Mouse (Mus musculus): Measurements from ENCODE around the gene Pear1. TPM values are rescaled to one million over a fixed set of nuclear protein-coding genes. Genes with fewer than 3 reads are reported as not detected.
"Not testable (repeated sequence)": the region's sequence is repeated elsewhere in the genome, so short reads cannot be mapped to it uniquely, and the experiment has no call there.

Pear1 gene
- 19.4 and 21.5 TPM in 2 replicates for polyA plus RNA-seq (2015; fragmentation: Nextera tagmentation; extraction: Ambion mirVana)

- WGBS, result 77% methylated on average over 1 of the region's 1 CpGs
- ATAC-seq (replicated peaks; ENCODE audit: extremely low read depth, insufficient read depth, low FRiP score), result not testable (repeated sequence)
These were observed at the start of gene Pear1 for GRCm38 (mm10) chr3:87824206-87824605. Gene Pear1 (minus strand): TSS chr3:87824306.

DNA sequence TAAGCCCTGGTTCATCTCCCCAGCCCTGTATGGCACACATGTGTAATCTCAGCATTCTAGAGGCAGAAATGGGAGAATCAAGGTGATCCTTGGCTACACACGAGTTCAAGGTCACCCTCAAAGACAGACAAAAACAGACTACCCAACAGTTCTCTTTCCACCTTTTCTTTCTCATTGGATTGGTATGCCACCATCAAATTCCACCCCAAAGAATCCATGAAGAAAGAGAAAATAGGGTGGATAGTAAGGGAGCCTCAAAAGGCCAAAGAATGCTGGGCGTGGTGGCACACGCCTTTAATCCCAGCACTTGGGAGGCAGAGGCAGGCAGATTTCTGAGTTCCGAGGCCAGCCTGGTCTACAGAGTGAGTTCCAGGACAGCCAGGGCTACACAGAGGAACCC, 40.0 kb upstream of the Pear1 start:
- not testable (repeated sequence) for H3K9me3 ChIP-seq (replicated peaks; ENCODE audit: control insufficient read depth, low read length); H3K9ac ChIP-seq (ENCODE audit: low read length); H3K4me3 ChIP-seq (ENCODE audit: low read length); H3K4me2 ChIP-seq (ENCODE audit: low read depth, low read length); H3K27ac ChIP-seq (ENCODE audit: low read length); H3K4me1 ChIP-seq (ENCODE audit: control insufficient read depth, insufficient read depth, low read length); H3K27me3 ChIP-seq (ENCODE audit: control insufficient read depth, insufficient read depth, low read length); ATAC-seq (replicated peaks; ENCODE audit: extremely low read depth, insufficient read depth, low FRiP score)
- WGBS, result 88% methylated on average over 4 of the region's 4 CpGs
- H3K36me3 ChIP-seq (ENCODE audit: control insufficient read depth, insufficient read depth), result peaks cover 50% of the 10 kb centered on the region

More at GRCm38 (mm10) chr3:87824206-87824605, at the start of gene Pear1:
- not testable (repeated sequence) for H3K36me3 ChIP-seq (ENCODE audit: control insufficient read depth, insufficient read depth); H3K27ac ChIP-seq (ENCODE audit: low read length); H3K4me1 ChIP-seq (ENCODE audit: control insufficient read depth, insufficient read depth, low read length); H3K27me3 ChIP-seq (ENCODE audit: control insufficient read depth, insufficient read depth, low read length); H3K9ac ChIP-seq (ENCODE audit: low read length); H3K4me3 ChIP-seq (ENCODE audit: low read length); H3K4me2 ChIP-seq (ENCODE audit: low read depth, low read length); H3K9me3 ChIP-seq (replicated peaks; ENCODE audit: control insufficient read depth, low read length)

- no peaks in the 10 kb centered on the region for H3K4me1 ChIP-seq (ENCODE audit: control insufficient read depth, insufficient read depth, low read length)
- H3K9ac ChIP-seq (ENCODE audit: low read length), result no peak overlapping the region
- H3K4me2 ChIP-seq (ENCODE audit: low read depth, low read length), result no peak overlapping the region
- H3K27ac ChIP-seq (ENCODE audit: low read length), result no peak overlapping the region
- 22% methylated on average over 3 of the region's 3 CpGs for WGBS
- ATAC-seq (replicated peaks; ENCODE audit: extremely low read depth, insufficient read depth, low FRiP score), result no peak; the same call in 1 of the 2 replicates
- H3K36me3 ChIP-seq (ENCODE audit: control insufficient read depth, insufficient read depth), result peaks cover 44% of the 10 kb centered on the region
- H3K9me3 ChIP-seq (replicated peaks; ENCODE audit: control insufficient read depth, low read length), result no peaks in the 10 kb centered on the region
- H3K27me3 ChIP-seq (ENCODE audit: control insufficient read depth, insufficient read depth, low read length), result no peaks in the 10 kb centered on the region
- H3K4me3 ChIP-seq (ENCODE audit: low read length), result no peak overlapping the region
These were observed 35.7 kb upstream of the Pear1 start for GRCm38 (mm10) chr3:87859813-87860212.

GRCm38 (mm10) chr3:87857666-87858065, 33.6 kb upstream of the Pear1 start:
- Histone ChIP-seq H3K4me3 (ENCODE audit: low read length) (no peak overlapping the region), H3K27me3 (ENCODE audit: control insufficient read depth, insufficient read depth, low read length) (no peaks in the 10 kb centered on the region), H3K9me3 (replicated peaks; ENCODE audit: control insufficient read depth, low read length) (no peaks in the 10 kb centered on the region), H3K9ac (ENCODE audit: low read length) (no peak overlapping the region), H3K27ac (ENCODE audit: low read length) (no peak overlapping the region), H3K36me3 (ENCODE audit: control insufficient read depth, insufficient read depth) (peaks cover 29% of the 10 kb centered on the region), H3K4me1 (ENCODE audit: control insufficient read depth, insufficient read depth, low read length) (no peaks in the 10 kb centered on the region), H3K4me2 (ENCODE audit: low read depth, low read length) (no peak overlapping the region)
- no peak for ATAC-seq (replicated peaks; ENCODE audit: extremely low read depth, insufficient read depth, low FRiP score)
- 84% methylated on average over 8 of the region's 8 CpGs for WGBS

GRCm38 (mm10) chr3:87855936-87856335, 31.8 kb upstream of the Pear1 start:
- H3K4me3 ChIP-seq (ENCODE audit: low read length), result no peak overlapping the region
- no peaks in the 10 kb centered on the region for H3K27me3 ChIP-seq (ENCODE audit: control insufficient read depth, insufficient read depth, low read length)
- no peaks in the 10 kb centered on the region for H3K9me3 ChIP-seq (replicated peaks; ENCODE audit: control insufficient read depth, low read length)
- no peaks in the 10 kb centered on the region for H3K4me1 ChIP-seq (ENCODE audit: control insufficient read depth, insufficient read depth, low read length)
- no peak overlapping the region for H3K4me2 ChIP-seq (ENCODE audit: low read depth, low read length)
- 73% methylated on average over 8 of the region's 8 CpGs for WGBS
- H3K27ac ChIP-seq (ENCODE audit: low read length), result no peak overlapping the region
- peaks cover 22% of the 10 kb centered on the region for H3K36me3 ChIP-seq (ENCODE audit: control insufficient read depth, insufficient read depth)
- no peak for ATAC-seq (replicated peaks; ENCODE audit: extremely low read depth, insufficient read depth, low FRiP score)
- no peak overlapping the region for H3K9ac ChIP-seq (ENCODE audit: low read length)

GRCm38 (mm10) chr3:87854795-87855568, 30.9 kb upstream of the Pear1 start:
- no peaks in the 10 kb centered on the region for H3K9me3 ChIP-seq (replicated peaks; ENCODE audit: control insufficient read depth, low read length)
- peaks cover 22% of the 10 kb centered on the region for H3K36me3 ChIP-seq (ENCODE audit: control insufficient read depth, insufficient read depth)
- H3K9ac ChIP-seq (ENCODE audit: low read length), result no peak overlapping the region
- peak overlapping the region; percentile 15; the same call in 1 of the 2 replicates for H3K27ac ChIP-seq (ENCODE audit: low read length)
- H3K4me1 ChIP-seq (ENCODE audit: control insufficient read depth, insufficient read depth, low read length), result no peaks in the 10 kb centered on the region
- WGBS, result 56% methylated on average over 7 of the region's 7 CpGs
- no peaks in the 10 kb centered on the region for H3K27me3 ChIP-seq (ENCODE audit: control insufficient read depth, insufficient read depth, low read length)
- no peak for ATAC-seq (replicated peaks; ENCODE audit: extremely low read depth, insufficient read depth, low FRiP score)
- H3K4me3 ChIP-seq (ENCODE audit: low read length), result no peak overlapping the region
- no peak overlapping the region for H3K4me2 ChIP-seq (ENCODE audit: low read depth, low read length)

DNA sequence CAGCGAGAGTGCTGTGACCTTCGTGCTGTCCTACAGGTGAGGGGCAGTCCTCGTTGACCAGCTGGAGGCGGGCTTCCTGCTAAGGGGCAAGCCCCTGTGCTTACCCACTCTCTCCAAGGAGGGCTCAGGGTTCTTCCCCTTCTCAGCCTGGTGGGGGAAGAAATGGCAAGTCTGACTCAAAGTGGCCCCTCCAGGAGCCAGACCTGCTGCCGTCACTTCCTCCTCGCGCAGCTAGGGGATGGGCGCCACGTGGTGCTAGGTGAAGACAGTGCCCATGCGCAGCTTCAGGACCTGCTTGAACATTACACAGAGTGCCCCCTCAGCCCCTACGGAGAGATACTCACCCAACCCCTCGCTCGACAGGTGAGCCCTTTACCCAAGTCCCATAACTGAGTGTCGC, 25.0 kb upstream of the Pear1 start:
- no peak for ATAC-seq (replicated peaks; ENCODE audit: extremely low read depth, insufficient read depth, low FRiP score)
- H3K4me1 ChIP-seq (ENCODE audit: control insufficient read depth, insufficient read depth, low read length), result 0 out of 2 replicates have a peak, but pooled peaks cover 3% of the 10 kb centered on the region

GRCm38 (mm10) chr3:87847680-87848079, 23.6 kb upstream of the Pear1 start:
- 61% methylated on average over 5 of the region's 5 CpGs for WGBS
- no peak overlapping the region; the same call in 1 of the 2 replicates for H3K4me3 ChIP-seq (ENCODE audit: low read length)
- H3K27ac ChIP-seq (ENCODE audit: low read length), result peak overlapping the region; percentile 19; the same call in 1 of the 2 replicates
- no peak for ATAC-seq (replicated peaks; ENCODE audit: extremely low read depth, insufficient read depth, low FRiP score)
- H3K9me3 ChIP-seq (replicated peaks; ENCODE audit: control insufficient read depth, low read length), result no peaks in the 10 kb centered on the region
- 0 out of 2 replicates have a peak, but pooled peaks cover 3% of the 10 kb centered on the region for H3K4me1 ChIP-seq (ENCODE audit: control insufficient read depth, insufficient read depth, low read length)
- no peaks in the 10 kb centered on the region for H3K27me3 ChIP-seq (ENCODE audit: control insufficient read depth, insufficient read depth, low read length)
- no peaks in the 10 kb centered on the region for H3K36me3 ChIP-seq (ENCODE audit: control insufficient read depth, insufficient read depth)
- H3K4me2 ChIP-seq (ENCODE audit: low read depth, low read length), result peak overlapping the region; percentile 10
- no peak overlapping the region for H3K9ac ChIP-seq (ENCODE audit: low read length)

More for the DNA sequence above, 25.0 kb upstream of the Pear1 start:
- no peaks in the 10 kb centered on the region for H3K9me3 ChIP-seq (replicated peaks; ENCODE audit: control insufficient read depth, low read length)
- H3K4me3 ChIP-seq (ENCODE audit: low read length), result no peak overlapping the region
- H3K9ac ChIP-seq (ENCODE audit: low read length), result no peak overlapping the region
- H3K4me2 ChIP-seq (ENCODE audit: low read depth, low read length), result no peak overlapping the region
- H3K27me3 ChIP-seq (ENCODE audit: control insufficient read depth, insufficient read depth, low read length), result no peaks in the 10 kb centered on the region
- H3K36me3 ChIP-seq (ENCODE audit: control insufficient read depth, insufficient read depth), result no peaks in the 10 kb centered on the region
- no peak overlapping the region for H3K27ac ChIP-seq (ENCODE audit: low read length)
- WGBS, result 73% methylated on average over 14 of the region's 14 CpGs

DNA sequence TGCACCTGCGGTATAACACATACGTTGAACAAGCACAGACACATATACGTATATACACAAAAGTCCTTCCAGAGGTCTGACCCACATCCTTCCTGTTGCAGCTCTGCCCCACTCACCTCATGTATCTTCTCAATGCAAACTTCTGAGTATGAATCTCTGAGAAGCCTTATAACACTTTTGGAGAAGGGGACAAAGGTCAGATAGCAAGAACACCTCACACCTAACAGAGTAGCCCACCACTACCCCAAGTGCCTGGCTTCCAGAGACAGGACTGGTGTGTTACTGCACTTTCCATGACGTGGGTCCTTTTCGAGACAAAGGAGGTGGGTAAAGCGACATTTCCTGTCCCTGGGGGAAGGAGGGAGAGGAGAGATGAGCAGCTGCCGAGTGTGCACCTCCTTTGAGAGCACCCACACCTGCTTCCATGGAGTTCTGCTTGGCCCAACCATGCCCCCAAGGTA, 22.6 kb upstream of the Pear1 start, which contains the start of gene Sh2d2a:
Gene Sh2d2a (plus strand): TSS at position 106 of the 461 bp plus-strand sequence.
- Histone ChIP-seq H3K27me3 (ENCODE audit: control insufficient read depth, insufficient read depth, low read length) (no peaks in the 10 kb centered on the region), H3K4me3 (ENCODE audit: low read length) (peak within 1 kb of the TSS; percentile 29), H3K9me3 (replicated peaks; ENCODE audit: control insufficient read depth, low read length) (no peaks in the 10 kb centered on the region), H3K4me2 (ENCODE audit: low read depth, low read length) (peak within 1 kb of the TSS; percentile 10), H3K9ac (ENCODE audit: low read length) (peak within 1 kb of the TSS; percentile 5; the same call in 1 of the 2 replicates), H3K4me1 (ENCODE audit: control insufficient read depth, insufficient read depth, low read length) (0 out of 2 replicates have a peak, but pooled peaks cover 3% of the 10 kb centered on the region), H3K27ac (ENCODE audit: low read length) (peak within 1 kb of the TSS; percentile 60; the same call in 1 of the 2 replicates), H3K36me3 (ENCODE audit: control insufficient read depth, insufficient read depth) (no peaks in the 10 kb centered on the region)
- WGBS, result 61% methylated on average over 7 of the region's 7 CpGs
- ATAC-seq (replicated peaks; ENCODE audit: extremely low read depth, insufficient read depth, low FRiP score), result peak; percentile 62; the same call in 1 of the 2 replicates
